Mouse (Mus musculus): ENCODE data around the gene Atox1. TPM values are rescaled to one million over a fixed set of nuclear protein-coding genes. Genes with fewer than 3 reads are reported as not detected.
A peak's percentile ranks its signal among the peaks of the same experiment; 100 is the strongest.

The Atox1 gene
- polyA plus RNA-seq, 1 experiment = not detected

DNA sequence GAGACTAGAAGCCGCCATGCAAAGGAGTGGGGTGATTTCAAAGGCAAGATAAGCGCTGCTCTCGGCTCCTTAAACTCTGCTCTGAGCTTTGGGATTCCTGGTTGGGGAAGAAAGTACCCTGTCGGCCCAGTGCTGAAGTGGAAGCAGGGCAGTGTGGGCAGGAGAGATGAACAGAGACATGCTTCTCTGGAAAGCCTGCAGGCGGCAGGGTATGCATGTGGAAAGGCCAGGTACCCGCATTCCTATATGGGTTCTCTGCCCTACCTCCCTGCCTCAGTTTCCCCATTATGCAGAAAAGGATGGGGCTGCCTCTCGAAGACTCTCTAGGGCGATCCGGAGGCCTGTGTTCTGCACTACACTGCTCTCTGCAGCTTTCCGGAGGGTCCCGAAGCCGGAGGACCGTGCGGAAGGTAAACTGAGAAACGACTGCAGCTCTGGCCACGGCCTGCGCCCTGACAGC is 450 bp downstream of the Atox1 start:
- no peak overlapping the region for H3K27ac ChIP-seq (ENCODE audit: insufficient read depth, low read depth, low read length)
- TF ChIP-seq POLR2A (IDR thresholded peaks at IDR 0.05; ENCODE audit: insufficient read depth, low read depth, low read length) = no peak
- TF ChIP-seq CTCF (IDR thresholded peaks at IDR 0.05; ENCODE audit: insufficient read depth, low read depth, low read length) = 0 out of 2 replicates have a peak, but pooled peaks have one; percentile 10
- WGBS = 1% methylated on average over 17 of the region's 17 CpGs

GRCm38 (mm10) chr11:55459850-55460558 is 1.0 kb downstream of the Atox1 start:
- no peak for TF ChIP-seq POLR2A (IDR thresholded peaks at IDR 0.05; ENCODE audit: insufficient read depth, low read depth, low read length)
- Histone ChIP-seq H3K27ac (ENCODE audit: insufficient read depth, low read depth, low read length) (no peak overlapping the region), H3K4me3 (ENCODE audit: insufficient read depth, low read depth, low read length) (peak overlapping the region; percentile 60), H3K4me1 (ENCODE audit: control insufficient read depth, insufficient read depth, low read length) (0 out of 2 replicates have a peak, but pooled peaks cover 3% of the 10 kb centered on the region)
- WGBS = 36% methylated on average over 3 of the region's 3 CpGs

More for the DNA sequence above, 450 bp downstream of the Atox1 start:
- Histone ChIP-seq H3K4me1 (ENCODE audit: control insufficient read depth, insufficient read depth, low read length) (0 out of 2 replicates have a peak, but pooled peaks cover 3% of the 10 kb centered on the region), H3K4me3 (ENCODE audit: insufficient read depth, low read depth, low read length) (peak overlapping the region; percentile 60)

GRCm38 (mm10) chr11:55458501-55458900 is 2.5 kb downstream of the Atox1 start:
- Histone ChIP-seq H3K4me1 (ENCODE audit: control insufficient read depth, insufficient read depth, low read length) (0 out of 2 replicates have a peak, but pooled peaks cover 3% of the 10 kb centered on the region), H3K4me3 (ENCODE audit: insufficient read depth, low read depth, low read length) (no peak overlapping the region), H3K27ac (ENCODE audit: insufficient read depth, low read depth, low read length) (no peak overlapping the region)
- WGBS = 74% methylated on average over 4 of the region's 4 CpGs
- no peak for TF ChIP-seq CTCF (IDR thresholded peaks at IDR 0.05; ENCODE audit: insufficient read depth, low read depth, low read length)
- no peak for TF ChIP-seq POLR2A (IDR thresholded peaks at IDR 0.05; ENCODE audit: insufficient read depth, low read depth, low read length)

DNA sequence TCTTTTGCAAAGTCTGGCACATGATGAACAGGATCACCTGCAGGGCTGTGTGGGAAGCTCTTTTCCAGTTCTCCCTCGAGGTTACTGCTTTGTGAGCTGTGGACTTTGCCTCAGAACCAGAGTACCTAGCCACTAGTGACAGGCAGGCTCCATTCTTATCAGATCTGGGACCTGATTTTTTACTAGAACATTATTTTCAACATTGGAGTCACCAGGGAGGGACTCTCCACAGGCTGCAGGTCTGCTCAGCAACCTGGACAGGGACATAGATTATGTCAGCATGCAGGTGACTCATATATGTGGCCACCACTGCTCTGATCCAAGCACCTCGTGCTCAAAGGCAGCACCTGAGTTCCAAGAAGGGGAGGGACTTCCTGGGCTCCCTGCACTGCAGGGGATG is 5.9 kb downstream of the Atox1 start:
- no peak overlapping the region for H3K4me3 ChIP-seq (ENCODE audit: insufficient read depth, low read depth, low read length)
- H3K27ac ChIP-seq (ENCODE audit: insufficient read depth, low read depth, low read length) = no peak overlapping the region
- H3K4me1 ChIP-seq (ENCODE audit: control insufficient read depth, insufficient read depth, low read length) = 0 out of 2 replicates have a peak, but pooled peaks cover 3% of the 10 kb centered on the region
- TF ChIP-seq CTCF (IDR thresholded peaks at IDR 0.05; ENCODE audit: insufficient read depth, low read depth, low read length) = no peak
- TF ChIP-seq POLR2A (IDR thresholded peaks at IDR 0.05; ENCODE audit: insufficient read depth, low read depth, low read length) = no peak
- WGBS = 72% methylated on average over 2 of the region's 2 CpGs

DNA sequence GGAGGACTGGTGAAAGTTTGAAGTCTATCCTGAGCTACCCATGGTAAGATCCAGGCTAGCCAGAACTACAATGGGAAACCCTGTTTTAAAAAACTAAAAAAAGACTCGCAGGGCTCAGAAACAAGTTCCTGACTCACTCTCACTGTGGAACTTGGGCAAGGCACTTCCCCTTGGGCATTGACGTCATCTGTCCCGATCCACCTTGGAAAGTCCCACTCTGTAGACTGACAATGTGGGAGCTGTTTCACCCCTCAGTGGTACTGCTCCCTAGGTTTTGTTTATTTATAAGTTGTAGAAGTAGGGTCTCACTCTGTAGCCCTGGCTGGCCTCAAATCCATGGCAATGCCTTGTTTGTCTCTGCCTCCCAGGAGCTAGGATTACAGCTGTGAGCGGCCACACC is 7.4 kb downstream of the Atox1 start:
- Histone ChIP-seq H3K4me3 (ENCODE audit: insufficient read depth, low read depth, low read length) (no peak overlapping the region), H3K4me1 (ENCODE audit: control insufficient read depth, insufficient read depth, low read length) (0 out of 2 replicates have a peak, but pooled peaks cover 3% of the 10 kb centered on the region), H3K27ac (ENCODE audit: insufficient read depth, low read depth, low read length) (no peak overlapping the region)
- WGBS = 79% methylated on average over 4 of the region's 4 CpGs
- no peak for TF ChIP-seq CTCF (IDR thresholded peaks at IDR 0.05; ENCODE audit: insufficient read depth, low read depth, low read length)
- no peak for TF ChIP-seq POLR2A (IDR thresholded peaks at IDR 0.05; ENCODE audit: insufficient read depth, low read depth, low read length)

DNA sequence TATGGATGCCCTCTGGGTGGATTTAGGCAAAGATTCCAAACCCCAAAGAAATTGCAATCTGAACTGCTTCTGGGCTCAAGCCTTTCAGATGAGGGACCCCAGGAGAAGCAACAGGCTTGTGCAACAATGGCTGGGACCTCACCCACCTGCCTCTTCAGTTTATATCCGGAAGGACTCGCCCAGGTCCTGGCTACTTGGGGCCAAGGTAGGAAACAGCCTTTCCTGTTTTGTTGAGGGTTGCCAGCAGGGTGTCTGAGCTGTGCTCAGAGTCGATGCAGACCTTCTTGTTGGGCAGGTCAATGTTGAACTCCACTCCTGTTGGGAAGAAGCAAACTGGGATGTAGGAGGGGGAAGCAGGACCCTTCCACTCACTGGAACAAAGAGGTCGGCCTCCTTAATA is 10.7 kb downstream of the Atox1 start:
- H3K4me3 ChIP-seq (ENCODE audit: insufficient read depth, low read depth, low read length) = no peak overlapping the region
- WGBS = 71% methylated on average over 4 of the region's 4 CpGs
- H3K27ac ChIP-seq (ENCODE audit: insufficient read depth, low read depth, low read length) = no peak overlapping the region
- no peaks in the 10 kb centered on the region for H3K4me1 ChIP-seq (ENCODE audit: control insufficient read depth, insufficient read depth, low read length)
- TF ChIP-seq CTCF (IDR thresholded peaks at IDR 0.05; ENCODE audit: insufficient read depth, low read depth, low read length) (no peak), POLR2A (IDR thresholded peaks at IDR 0.05; ENCODE audit: insufficient read depth, low read depth, low read length) (no peak)

GRCm38 (mm10) chr11:55449531-55449930 is 11.5 kb downstream of the Atox1 start:
- 75% methylated on average over 7 of the region's 7 CpGs for WGBS
- 0 out of 2 replicates have a peak overlapping the region, but pooled peaks have one; percentile 14 for H3K27ac ChIP-seq (ENCODE audit: insufficient read depth, low read depth, low read length)
- no peaks in the 10 kb centered on the region for H3K4me1 ChIP-seq (ENCODE audit: control insufficient read depth, insufficient read depth, low read length)
- H3K4me3 ChIP-seq (ENCODE audit: insufficient read depth, low read depth, low read length) = no peak overlapping the region
- TF ChIP-seq CTCF (IDR thresholded peaks at IDR 0.05; ENCODE audit: insufficient read depth, low read depth, low read length) (no peak), POLR2A (IDR thresholded peaks at IDR 0.05; ENCODE audit: insufficient read depth, low read depth, low read length) (no peak)

DNA sequence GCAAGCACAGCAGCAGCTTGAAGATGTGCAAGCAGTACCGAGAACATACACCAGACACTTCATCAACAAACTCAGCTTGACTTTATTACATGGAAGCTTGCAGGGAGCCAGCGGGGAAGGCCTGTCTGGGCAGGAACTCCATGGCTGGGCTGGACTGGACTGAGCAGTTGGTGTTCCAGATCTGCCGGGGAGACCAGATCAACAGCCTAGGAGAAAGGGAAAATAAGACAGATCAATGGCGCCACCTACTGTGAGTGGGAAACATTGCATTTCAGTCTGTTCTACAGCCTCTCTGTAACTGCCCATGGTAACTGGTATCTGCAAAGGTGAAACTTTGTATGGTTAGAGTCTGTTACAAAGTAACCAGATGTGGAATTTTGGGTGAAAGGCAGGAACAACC is 14.5 kb downstream of the Atox1 start:
- 18% methylated on average over 4 of the region's 4 CpGs for WGBS
- Histone ChIP-seq H3K4me1 (ENCODE audit: control insufficient read depth, insufficient read depth, low read length) (no peaks in the 10 kb centered on the region), H3K4me3 (ENCODE audit: insufficient read depth, low read depth, low read length) (no peak overlapping the region), H3K27ac (ENCODE audit: insufficient read depth, low read depth, low read length) (no peak overlapping the region)
- TF ChIP-seq CTCF (IDR thresholded peaks at IDR 0.05; ENCODE audit: insufficient read depth, low read depth, low read length) (0 out of 2 replicates have a peak, but pooled peaks have one; percentile 11), POLR2A (IDR thresholded peaks at IDR 0.05; ENCODE audit: insufficient read depth, low read depth, low read length) (no peak)

DNA sequence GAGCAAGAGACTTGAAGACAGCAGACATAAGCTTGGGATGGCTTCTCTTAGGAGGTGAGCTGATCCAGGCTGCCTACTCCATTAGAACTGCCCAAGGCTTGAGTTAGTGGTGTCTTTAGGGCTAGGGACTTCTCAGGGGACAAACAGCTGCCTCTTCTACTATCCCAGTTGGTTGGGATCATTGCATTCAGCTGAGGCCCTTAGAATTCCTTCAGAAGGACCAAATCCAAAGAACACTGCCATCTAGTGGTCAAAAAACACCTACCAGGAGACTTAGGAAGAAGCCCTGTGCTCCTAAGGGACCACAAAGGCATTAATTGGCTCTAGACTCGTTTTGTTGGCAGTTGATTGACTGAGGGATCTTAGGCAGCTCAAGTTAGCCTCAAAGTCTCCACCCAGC is 16.3 kb downstream of the Atox1 start:
- TF ChIP-seq POLR2A (IDR thresholded peaks at IDR 0.05; ENCODE audit: insufficient read depth, low read depth, low read length) (no peak), CTCF (IDR thresholded peaks at IDR 0.05; ENCODE audit: insufficient read depth, low read depth, low read length) (no peak)
- Histone ChIP-seq H3K4me1 (ENCODE audit: control insufficient read depth, insufficient read depth, low read length) (no peaks in the 10 kb centered on the region), H3K27ac (ENCODE audit: insufficient read depth, low read depth, low read length) (no peak overlapping the region), H3K4me3 (ENCODE audit: insufficient read depth, low read depth, low read length) (no peak overlapping the region)
- whole genome bisulfite sequencing = 3% methylated on average over 1 of the region's 1 CpGs

Measured in olfactory bulb, adult 2 months (tissue).